Mouse (Mus musculus) right cerebral cortex, adult 18-20 months (tissue): Measurements from ENCODE around the gene Usp20.
"Not testable (repeated sequence)": the region's sequence is repeated elsewhere in the genome, so short reads cannot be mapped to it uniquely, and the experiment has no call there.

Source experiments
- DNase-seq: peaks from one replicate; pipeline ENCODE4 v3.0.0; 2022; ENCODE audit warnings: mixed read lengths

The Usp20 gene

DNA sequence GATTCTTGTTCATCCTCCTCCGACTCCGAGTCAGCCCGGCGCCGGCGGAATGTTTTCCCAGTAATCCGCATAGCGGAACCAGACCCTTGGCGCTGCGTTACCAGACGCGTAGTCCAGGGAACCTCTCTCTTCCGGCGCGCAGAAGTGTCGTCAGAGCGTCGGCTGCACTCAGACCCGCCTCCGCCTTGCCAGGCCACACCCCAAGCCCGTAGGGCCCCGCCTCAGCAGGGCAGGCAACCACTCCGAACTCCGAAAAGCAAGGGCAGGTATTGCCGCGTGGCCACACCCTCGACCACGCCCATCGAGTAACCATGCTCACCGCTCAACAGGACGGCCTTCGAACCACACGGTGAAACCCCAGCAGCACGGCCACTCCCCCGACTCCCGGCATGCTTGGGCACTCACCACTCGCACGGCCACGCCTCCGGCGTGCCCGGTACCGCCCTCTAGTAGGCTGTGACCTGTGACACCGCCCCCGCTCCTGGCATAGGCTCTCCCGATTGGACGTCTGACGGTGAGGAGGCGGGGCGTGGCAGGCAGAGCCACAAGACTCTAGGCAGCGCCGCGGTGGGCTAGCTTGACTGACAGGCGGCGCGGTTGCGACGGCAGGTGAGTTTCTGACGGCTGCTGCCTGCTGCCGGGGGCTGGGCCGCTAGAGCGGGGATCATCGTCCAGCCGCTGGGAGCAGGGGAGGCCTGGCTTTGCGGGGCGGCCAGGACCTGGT is at the start of gene Usp20, which contains the start of gene BC005624:
Gene Usp20, plus strand, starts transcription at position 490 of the 724 bp plus-strand sequence.
Gene BC005624, minus strand, starts transcription at position 412 of the 724 bp plus-strand sequence.
- DNase-seq = peak; percentile 100

DNA sequence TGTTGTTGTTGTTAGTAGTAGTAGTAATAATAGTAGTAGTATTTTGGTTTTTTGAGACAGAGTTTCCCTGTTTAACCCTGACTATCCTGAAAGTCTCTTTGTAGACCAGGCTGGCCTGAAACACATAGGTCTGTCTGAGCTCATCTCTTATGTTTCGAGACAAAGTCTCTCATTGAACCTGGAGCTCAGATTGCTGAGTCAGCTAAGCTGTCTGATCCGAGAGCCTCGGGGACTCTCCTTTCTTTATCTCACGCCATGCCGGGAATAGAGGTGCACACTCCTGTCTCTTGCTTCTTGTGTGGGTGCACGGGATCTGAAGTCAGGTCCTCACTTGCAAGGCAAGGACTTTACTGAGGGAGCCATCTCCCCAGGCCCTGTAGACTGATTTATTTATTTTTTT is 49.0 kb upstream of the Usp20 start:
- no peak for DNase-seq

DNA sequence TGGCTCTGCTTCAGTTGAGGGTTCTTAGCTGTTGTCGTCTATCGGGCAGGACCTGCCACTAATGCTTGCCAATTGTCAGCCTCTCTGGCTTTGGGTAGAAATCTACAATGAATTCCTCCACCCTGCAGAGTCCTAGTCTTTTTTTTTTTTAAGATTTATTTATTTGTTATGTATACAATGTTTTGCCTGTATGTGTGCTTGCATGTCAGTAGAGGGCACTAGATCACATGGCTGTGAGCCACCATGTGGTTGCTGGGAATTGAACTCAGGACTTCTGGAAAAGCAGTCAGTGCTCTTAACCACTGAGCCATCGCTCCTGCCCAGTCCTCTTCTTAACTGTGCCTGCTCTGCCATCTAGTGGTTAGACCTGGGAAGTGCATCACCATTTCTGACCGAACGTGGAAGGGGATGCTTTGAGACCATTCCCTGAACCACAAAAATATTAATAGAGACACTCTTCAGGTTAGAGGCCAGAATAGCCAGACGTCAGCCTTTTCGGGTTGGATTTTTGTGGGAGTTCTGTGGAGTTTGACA is 48.1 kb upstream of the Usp20 start:
- DNase-seq = peak; percentile 67

DNA sequence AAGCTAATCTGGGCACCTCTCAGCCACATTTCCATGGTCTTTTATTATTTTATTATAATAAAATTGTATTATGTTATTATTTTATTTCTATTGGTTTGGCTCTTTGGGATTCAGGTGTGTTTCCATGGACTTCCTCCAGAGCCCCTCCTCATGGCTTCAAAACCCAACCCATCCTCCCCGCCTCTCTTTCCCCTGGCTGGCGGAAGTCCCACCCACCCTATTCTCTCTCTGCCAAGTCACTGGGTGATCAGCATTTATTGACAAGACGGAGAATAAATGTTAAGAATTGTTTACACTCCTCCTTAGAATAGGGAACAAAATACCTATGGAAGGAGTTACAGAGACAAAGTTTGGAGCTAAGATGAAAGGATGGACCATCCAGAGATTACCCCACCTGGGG is 45.3 kb upstream of the Usp20 start:
- no peak for DNase-seq

DNA sequence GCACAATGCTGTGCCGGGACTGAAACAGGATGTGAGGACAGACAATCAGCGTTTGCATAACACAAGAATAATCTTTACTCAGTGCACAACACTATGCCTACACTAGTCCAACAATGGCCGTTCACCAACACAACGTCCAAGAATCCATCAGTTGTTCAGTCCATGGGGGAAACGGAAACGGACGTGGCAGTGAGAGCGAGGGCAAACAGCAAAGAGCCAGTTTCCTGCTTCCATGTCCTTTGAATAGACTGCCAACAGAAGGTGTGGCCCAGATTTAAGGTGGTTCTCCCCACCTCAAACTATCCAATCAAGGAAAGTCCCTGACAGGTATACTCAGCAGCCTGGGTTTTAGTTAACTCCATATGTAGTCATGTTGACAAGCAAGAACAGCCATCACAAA is 44.3 kb upstream of the Usp20 start:
- no peak for DNase-seq

DNA sequence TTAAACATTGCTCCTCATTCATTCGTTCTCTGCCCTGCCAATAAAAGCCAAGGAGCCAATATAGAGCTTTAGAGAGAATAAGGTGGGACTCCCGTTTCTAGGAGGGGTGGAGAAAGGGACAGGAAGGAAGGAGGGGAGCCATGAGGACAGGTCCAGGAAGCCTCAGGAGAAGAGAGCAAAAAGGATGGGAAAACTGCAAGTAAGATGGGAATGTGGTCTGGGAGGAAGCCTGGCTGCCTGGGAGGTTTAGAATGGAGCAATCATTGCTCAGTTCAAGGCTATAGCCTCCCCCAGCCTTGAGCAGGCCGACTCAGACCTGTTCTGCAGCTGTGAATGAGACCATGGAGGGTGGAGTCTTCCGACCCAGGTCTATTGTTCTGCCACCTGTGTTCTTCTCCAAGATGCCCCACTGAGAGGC is 43.5 kb upstream of the Usp20 start:
- no peak for DNase-seq

DNA sequence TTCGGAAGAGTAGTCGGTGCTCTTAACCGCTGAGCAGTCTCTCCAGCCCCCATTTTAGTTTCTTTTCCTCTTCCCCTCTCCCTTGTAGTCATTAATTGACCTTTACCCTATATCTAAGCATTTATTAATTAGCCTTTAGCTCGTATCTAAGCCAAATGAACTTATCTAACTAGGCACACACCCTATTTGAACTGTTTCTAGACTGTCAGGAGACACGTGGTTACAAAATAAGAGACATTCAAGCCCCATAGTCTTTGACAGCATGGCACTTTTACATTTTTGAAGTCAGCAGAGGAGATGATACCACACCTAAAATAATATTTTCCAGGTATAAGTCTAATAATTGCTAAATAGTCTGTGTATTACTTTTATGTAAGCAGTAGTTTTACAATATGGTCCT is 40.5 kb upstream of the Usp20 start:
- no peak for DNase-seq

DNA sequence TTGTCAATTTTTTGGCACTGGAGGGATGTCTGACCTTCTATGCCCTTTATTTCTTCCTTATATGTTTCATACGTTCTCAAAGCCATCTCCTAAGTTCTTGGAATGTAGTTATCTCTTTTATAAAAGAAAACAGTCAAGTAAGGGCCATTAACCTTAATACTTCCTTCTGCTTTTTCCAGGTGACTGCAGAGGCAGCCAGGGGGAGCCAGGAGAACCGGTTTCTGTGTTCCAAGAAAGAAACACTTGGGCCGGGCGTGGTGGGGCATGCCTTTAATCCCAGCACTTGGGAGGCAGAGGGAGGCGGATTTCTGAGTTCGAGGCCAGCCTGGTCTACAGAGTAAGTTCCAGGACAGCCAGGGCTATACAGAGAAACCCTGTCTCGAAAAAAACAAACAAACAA is 40.0 kb upstream of the Usp20 start:
- DNase-seq = not testable (repeated sequence)

DNA sequence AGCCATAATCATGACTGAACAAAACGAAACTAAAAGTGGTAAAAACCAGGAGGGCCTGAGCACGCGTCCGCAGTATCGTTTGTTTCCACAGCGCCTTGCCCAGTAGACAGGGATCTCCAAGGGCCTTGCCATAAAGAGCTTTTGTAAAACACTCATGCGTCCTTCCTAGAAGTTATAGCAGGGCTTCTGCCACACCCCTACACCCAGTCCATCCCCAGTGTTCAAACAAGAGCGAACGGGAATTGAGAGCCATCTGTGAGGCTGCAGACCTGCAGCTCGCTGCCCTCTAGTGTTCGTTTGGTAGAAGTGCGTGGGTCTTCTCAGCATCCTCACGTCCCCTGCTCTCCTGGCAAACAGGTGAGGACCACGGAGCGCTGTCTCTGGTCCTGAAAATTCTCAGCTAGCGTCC is 39.5 kb upstream of the Usp20 start:
- DNase-seq = peak; percentile 66

DNA sequence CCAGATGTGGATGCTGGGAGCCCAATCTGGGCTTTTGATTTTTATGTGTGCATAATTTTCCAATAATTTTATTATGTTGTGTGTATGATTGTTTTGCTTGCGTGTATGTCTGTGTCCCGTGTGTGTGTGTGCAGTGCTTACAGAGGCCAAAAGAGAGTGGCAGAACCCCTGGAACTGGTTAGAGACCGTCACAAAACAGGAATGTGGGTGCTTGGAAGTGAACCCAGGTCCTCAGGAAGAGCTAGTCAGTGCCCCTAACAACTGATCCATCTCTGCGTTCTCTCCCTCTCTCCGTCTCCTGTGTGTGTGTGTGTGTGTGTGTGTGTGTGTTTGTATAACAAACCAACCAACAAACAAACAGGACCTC is 29.6 kb upstream of the Usp20 start:
- DNase-seq = no peak

DNA sequence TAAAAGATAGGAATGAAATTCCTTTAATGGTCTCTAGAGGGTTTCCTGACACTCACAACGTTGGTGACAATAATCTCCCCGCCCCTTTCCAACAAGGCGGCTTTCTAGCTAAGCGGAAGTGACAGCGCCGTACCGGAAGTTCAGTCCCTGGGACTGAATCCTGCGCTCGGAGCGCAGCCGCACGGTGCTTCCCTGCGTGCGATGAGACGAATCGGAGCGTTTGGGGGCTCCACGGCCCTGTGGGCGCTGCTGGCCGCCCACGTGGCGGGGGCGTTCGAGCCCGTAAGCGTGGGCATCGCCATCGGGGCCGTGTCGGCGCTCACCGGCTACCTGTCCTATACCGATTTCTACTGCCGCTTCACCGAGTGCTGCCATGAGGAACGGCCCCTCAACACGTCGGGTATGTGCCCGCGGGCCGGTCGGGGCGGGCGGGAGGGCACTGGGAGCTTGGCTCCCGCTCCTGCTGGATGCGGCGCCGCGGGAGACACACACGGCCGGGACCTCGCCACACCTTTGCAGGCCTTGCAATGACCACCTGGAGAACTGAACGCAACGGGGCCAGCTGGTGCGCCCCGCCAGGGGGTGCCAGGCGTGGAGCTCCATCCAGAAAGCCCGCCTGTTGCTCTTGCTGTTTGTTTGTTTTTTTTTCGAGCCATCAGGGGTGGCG is 29.1 kb upstream of the Usp20 start, which contains the start of gene Tor1b:
Gene Tor1b, plus strand, starts transcription at position 136 of the 667 bp plus-strand sequence.
- peak; percentile 92 for DNase-seq

DNA sequence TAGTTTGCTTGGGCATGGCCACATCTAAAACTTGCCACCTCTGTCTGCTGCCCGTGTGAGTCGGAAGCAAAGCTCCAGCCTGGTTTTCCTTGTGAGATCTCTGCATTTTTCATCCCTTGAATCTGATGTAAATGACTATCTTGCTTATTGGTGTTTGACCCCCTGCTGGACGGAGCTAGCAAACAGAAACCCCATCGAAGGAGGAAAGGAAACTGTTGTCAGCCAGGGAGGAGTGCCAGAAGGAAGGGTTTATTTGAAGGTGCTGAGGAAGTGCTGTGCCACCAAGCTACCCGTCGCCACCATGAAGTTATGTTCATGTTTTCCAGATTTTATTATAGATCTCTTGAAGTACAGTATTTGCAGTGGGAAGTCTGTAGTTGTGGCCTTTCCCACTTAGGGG is 27.3 kb upstream of the Usp20 start:
- DNase-seq = no peak

DNA sequence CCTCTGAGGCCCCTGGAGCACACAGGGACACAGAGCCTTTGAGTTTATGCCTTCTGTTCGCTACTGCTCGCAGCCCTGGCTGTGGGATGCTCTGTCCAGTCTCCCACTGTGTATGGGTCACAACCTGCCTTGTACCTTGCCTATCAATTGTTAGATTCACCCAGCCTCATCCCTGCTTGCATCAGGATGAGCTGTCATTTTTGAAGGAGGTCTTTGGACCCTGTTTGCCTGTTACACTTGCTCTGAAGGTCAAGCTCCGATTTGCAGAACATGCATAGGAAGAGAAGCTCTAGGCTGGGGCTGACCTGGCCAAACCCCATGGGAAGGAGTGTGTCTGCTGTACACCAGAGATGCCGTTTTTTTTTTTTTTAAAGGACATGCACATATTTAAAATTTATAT is 24.6 kb upstream of the Usp20 start:
- no peak for DNase-seq

DNA sequence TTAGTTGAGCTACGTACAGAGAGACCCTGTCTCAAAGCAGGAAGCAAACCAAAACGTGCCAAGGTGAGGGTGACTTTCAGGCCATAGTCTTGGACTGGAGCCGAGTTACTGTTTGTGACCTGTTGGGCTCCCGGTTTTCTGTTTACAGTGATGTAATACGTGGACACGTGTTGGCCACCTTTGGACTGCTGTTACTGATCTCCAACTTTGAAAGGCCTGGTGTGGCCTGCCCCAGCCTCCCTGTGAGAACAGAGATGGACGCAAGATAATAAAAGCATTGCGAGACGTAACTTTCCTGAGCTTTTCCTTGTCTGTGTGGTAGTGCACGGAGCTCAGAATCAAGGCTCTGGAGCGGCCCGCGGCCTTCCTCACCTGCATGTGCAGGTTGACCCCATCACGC is 23.4 kb upstream of the Usp20 start:
- DNase-seq = no peak

DNA sequence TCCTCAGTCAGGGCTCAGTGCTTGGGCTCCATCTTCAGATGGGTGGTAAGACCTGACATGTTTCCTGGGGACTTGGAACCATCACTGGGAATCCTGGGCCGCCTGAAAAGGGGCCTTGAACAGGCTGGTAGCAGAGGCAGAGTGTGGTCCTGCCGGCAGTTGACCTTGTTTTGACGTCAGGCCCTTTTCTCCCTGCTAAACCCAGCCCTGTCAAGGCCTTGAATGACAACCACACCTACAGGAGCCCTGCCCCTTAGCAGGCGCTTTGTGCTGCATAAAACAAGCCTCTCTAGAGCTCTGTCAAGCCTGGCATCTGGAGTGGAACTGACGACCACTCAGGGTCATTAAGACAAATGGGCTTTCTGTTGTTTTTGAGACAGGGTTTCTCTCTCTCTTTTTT is 22.2 kb upstream of the Usp20 start:
- DNase-seq = no peak

DNA sequence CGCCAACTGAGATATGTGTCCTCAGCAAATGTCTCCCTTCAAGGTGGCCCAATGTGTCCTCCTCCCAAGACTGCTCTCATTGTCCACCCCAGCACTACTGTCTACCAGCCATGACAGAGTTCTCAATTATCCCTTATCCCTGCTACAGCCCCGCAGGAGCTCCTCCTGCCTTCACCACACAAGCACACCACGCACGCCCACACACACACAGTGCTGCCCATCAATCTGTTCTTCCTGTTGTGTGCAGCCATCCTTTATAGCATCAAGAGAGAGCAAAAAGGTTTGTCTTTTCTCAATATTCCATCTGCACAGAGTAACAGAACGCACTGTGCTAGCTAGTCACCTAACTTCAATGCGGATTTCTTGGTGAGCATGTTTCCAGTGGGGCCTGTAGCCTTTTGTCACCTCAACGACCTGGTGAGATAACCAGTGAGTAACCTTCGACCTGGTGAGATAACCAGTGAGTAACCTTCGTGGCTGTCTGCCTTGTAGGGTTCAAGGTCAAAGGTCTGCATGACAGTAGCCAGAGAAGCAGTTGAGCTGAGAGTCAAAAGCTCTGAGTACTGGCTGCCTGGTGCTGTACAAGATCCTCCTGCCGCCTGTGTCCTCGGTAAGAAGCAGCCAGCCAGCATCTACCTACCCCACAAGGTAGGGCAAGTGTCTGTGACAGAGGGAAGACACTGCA is 19.4 kb upstream of the Usp20 start:
- peak; percentile 41 for DNase-seq

DNA sequence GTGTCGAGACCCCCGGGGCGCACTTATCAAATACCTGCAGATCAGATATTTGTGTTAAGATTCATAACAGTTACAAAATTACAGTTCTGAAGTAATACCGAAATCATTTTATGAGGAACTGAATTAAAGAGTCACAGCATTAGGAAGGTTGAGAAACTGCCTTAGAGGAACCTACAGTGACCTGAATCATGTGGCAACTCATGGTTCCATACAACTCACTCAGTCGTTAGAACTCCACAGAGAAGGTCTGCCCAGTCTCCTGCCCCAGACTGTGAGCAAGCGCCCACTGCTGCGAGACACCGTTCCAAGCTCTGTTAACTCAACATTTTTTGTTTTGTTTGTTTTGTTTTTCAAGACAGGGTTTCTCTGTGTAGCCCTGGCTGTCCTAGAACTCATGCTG is 16.5 kb upstream of the Usp20 start:
- DNase-seq = no peak

DNA sequence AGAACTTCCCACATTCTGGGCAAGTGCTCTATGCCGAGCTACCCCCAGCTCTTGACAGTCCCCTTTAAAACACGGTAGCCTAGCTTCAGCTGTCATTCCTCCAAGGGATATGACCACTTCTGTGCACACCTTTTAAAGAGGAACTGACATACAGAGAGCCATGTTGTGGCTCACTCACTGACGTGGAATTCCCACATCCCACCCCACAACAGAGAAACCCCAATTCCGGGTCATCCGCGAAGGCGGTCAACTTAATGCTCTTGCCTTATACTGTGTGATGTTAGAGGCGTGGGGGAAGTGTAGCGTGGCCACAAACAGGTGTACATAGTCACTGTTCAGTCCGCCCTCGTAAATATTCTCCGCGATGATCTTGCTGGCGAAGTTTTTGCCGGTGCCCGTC is 15.3 kb upstream of the Usp20 start:
- no peak for DNase-seq

DNA sequence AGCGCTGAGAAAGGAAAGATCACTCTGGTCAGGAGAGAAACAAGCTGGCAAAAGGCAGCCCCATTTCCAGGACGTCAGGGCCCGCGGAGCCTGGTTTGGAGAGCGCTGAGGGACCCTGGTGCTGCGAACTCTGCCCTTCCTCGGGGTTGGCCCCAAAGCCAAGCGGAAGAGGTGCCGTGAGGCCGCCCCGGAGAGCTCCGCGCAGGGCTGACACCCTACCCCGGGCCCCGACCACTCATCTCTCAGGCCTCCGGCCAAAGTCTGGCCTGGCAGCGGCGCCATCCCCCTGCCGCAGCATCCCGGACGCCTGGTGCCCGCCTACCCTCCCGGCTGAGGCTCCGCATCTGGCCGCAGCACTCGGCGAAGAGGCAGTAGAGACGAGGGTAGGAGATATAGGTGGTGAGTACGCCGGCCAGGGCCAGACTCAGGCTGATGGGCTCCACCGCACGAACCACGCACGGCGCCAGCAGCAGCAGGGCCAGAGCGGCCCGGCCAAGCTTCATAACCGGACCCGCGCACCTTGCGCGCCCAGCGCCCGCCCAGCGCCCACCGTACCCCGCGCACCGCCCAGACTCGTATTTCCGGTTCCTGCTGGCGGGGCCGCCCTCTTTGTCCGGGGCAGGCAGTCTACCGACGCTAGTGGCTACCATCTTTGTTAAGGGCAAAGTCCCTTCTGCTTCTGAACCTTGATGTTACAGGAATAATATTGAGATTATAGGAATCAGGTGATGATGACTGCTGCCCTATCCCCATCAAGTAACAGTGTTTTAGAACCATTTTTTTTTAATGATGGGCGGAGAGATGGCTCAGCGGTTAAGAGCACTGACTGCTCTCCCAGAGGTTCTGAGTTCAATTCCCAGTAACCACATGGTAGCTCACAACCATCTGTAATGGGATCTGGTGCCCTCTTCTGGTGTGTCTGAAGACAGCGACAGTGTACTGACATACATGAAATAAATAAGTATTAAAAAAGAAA is 14.4 kb upstream of the Usp20 start, which contains the start of gene Tor1a:
Gene Tor1a, minus strand, starts transcription at position 582 of the 976 bp plus-strand sequence.
- DNase-seq = peak; percentile 92

DNA sequence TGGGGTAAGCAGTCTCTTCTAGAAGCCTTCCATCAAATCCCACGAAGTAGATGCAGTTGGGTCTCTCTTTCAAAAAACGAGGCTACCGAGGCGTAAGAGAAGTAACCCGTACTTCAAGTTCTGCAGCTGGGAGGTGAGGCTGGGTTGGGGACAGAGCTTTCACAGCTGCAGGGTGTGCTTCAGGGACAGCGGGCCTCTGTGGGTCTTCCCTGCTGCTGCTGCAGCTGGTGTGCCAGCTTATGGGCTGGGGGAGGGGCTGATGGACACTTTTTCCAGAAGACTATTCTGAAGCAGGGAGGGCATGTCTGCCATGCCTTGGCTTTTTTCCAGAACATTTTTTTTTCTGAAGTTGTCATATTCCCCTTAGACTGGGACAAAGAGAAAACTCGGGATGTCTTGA is 945 bp downstream of the Usp20 start:
- no peak for DNase-seq

DNA sequence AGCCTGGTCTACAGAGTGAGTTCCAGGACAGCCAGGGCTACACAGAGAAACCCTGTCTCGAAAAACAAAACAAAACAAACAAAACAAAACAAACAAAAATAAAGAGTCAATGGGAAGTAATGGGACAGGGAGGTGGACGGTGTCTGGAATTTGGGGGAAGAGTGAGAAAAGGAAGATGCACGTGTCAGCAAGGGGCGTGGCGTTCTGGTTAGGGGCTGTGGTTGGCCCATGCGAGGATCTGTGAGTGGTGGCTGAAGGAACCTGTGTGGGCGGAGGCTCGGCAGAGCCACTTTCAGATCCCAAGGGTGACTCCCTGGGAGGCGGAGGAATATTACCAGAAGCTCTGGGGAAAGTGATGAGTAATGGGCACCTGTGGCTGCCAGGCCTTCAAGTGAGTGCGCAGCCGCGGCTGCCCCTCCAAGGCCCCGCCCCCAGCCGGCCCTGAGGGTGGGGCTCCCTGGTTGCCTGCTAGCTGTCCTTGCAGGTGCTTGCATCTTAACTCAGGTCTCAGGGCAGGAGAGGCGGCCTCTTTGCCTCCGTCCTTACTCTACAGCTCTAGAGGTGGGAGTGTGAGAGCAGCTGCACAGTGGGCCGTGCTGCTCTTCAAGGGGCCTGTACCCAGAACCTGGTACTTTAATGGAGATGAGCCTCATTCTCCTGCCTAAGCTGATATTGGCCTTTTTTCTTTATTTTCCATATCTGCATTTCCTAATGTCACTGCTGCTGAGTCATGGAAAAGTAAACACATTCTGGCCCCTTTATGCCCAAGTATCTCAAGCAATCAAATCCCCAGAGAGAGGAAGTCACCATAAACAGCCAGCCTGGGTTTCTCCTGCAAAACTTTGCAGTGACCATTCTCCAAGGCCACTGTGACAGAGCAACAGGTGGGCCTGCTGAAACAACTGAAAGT is 3.3 kb downstream of the Usp20 start:
- DNase-seq = peak; percentile 58
